Mouse (Mus musculus): ENCODE results near the gene Tpmt. TPM values are rescaled to one million over a fixed set of nuclear protein-coding genes. Genes with fewer than 3 reads are reported as not detected.

The Tpmt gene
- 1.8 TPM for total RNA-seq (2023)

GRCm38 (mm10) chr13:47044617-47044947 lies at the start of gene Tpmt:
Gene Tpmt, minus strand, starts transcription at chr13:47044737.

GRCm38 (mm10) chr13:47043030-47043680 lies 1.4 kb downstream of the Tpmt start, which contains the start of gene Kdm1b:
Gene Kdm1b, plus strand, starts transcription at chr13:47043499.

GRCm38 (mm10) chr13:47014334-47015194 lies 30.0 kb downstream of the Tpmt start, which contains the start of gene Nhlrc1:
Gene Nhlrc1, minus strand, starts transcription at chr13:47014850.

Other genes starting within 250 kb of the Tpmt start
- 2.0 TPM for gene Kif13a, start 114.9 kb downstream of the Tpmt start, total RNA-seq (2023)
- 2.3 TPM for gene Nhlrc1, start 29.9 kb downstream of the Tpmt start, total RNA-seq (2023)
- gene Kdm1b, start 1.2 kb downstream of the Tpmt start, total RNA-seq (2023): 22.6 TPM
- 103 TPM for gene Dek, start 61.5 kb upstream of the Tpmt start, total RNA-seq (2023)
- gene Rnf144b, start 77.9 kb upstream of the Tpmt start, total RNA-seq (2023): 1.3 TPM